In genomic region chr1:74397919-74398451, GRCm38 (mm10) we compare ENCODE assay signal across 8 mouse cellular contexts. TPM values are rescaled to one million over a fixed set of nuclear protein-coding genes. Genes with fewer than 3 reads are reported as not detected.
DNase-seq lines count a peak whose midpoint lies in the region; ATAC-seq and TF ChIP-seq lines count a peak whose summit lies in the region.

No protein-coding gene starts in this region.

- H3K9me3 ChIP-seq in embryonic facial prominence, embryonic 12.5 days: no peaks in the 10 kb centered on the region
- H3K9me3 ChIP-seq in liver, embryonic 14.5 days (ENCODE audit: control insufficient read depth, low read length): no peaks in the 10 kb centered on the region
- no peaks in the 10 kb centered on the region for H3K9me3 ChIP-seq in stomach, embryonic 16.5 days (replicated peaks; ENCODE audit: control insufficient read depth, low read length)

- H3K27me3 ChIP-seq in embryonic facial prominence, embryonic 12.5 days: no peaks in the 10 kb centered on the region
- no peaks in the 10 kb centered on the region for H3K27me3 ChIP-seq in liver, embryonic 14.5 days (ENCODE audit: control insufficient read depth, insufficient read depth, low read length)
- H3K27me3 ChIP-seq in stomach, embryonic 16.5 days (ENCODE audit: control insufficient read depth, insufficient read depth, low read length): no peaks in the 10 kb centered on the region

- H3K4me3 ChIP-seq in embryonic facial prominence, embryonic 12.5 days: peak overlapping the region; percentile 38
- H3K4me3 ChIP-seq in liver, embryonic 14.5 days (ENCODE audit: insufficient read depth in 1 of 2, low read depth in 2 of 2, low read length in 2 of 2): peak overlapping the region; percentile 53 to 77
- peak overlapping the region; percentile 48 for H3K4me3 ChIP-seq in stomach, embryonic 16.5 days (replicated peaks; ENCODE audit: low read length)

- H3K9ac ChIP-seq in embryonic facial prominence, embryonic 12.5 days: peak overlapping the region; percentile 42
- peak overlapping the region; percentile 71 for H3K9ac ChIP-seq in liver, embryonic 14.5 days (replicated peaks)
- peak overlapping the region; percentile 77 for H3K9ac ChIP-seq in stomach, embryonic 16.5 days (ENCODE audit: low read length)

- DNase-seq in B cell, adult 2 months: peak; percentile 90 to 92
- DNase-seq in adrenal gland, postnatal 10 days: peak; percentile 81
- peak; percentile 68 for DNase-seq in heart, adult 8-10 months (ENCODE audit: low spot score)
- peak; percentile 81 for DNase-seq in kidney, adult 18-20 months
- peak in 1 of 3 experiments; percentile 69 for DNase-seq in liver, embryonic 14.5 days (ENCODE audit: low read depth in 3 of 3, low spot score in 3 of 3)
- peak; percentile 73 to 86 for DNase-seq in natural killer cell, adult 2 months (ENCODE audit: low spot score in 2 of 2)

- peak; percentile 80 for TF ChIP-seq CTCF in liver, embryonic 14.5 days (IDR thresholded peaks at IDR 0.05; ENCODE audit: low read depth)

- peak; percentile 35 for ATAC-seq in embryonic facial prominence, embryonic 12.5 days (ENCODE audit: insufficient number of reproducible peaks, insufficient read depth, low FRiP score, low TSS enrichment)
- peak; percentile 25 for ATAC-seq in liver, embryonic 14.5 days (ENCODE audit: insufficient read depth)
- ATAC-seq in stomach, embryonic 16.5 days (ENCODE audit: insufficient read depth, low FRiP score): no peak; the same call in 1 of the 2 replicates

- H3K27ac ChIP-seq in embryonic facial prominence, embryonic 12.5 days: peak overlapping the region; percentile 78
- peak overlapping the region; percentile 77 for H3K27ac ChIP-seq in liver, embryonic 14.5 days
- H3K27ac ChIP-seq in stomach, embryonic 16.5 days (ENCODE audit: low read length): peak overlapping the region; percentile 95

- H3K4me2 ChIP-seq in embryonic facial prominence, embryonic 12.5 days (replicated peaks): peak overlapping the region; percentile 78
- peak overlapping the region; percentile 89 for H3K4me2 ChIP-seq in liver, embryonic 14.5 days (ENCODE audit: low read depth)
- peak overlapping the region; percentile 94 for H3K4me2 ChIP-seq in stomach, embryonic 16.5 days (ENCODE audit: low read depth, low read length)

- peaks cover 22% of the 10 kb centered on the region for H3K36me3 ChIP-seq in embryonic facial prominence, embryonic 12.5 days
- H3K36me3 ChIP-seq in liver, embryonic 14.5 days (replicated peaks; ENCODE audit: control insufficient read depth, insufficient read depth, low read depth): peaks cover 21% of the 10 kb centered on the region
- H3K36me3 ChIP-seq in stomach, embryonic 16.5 days (ENCODE audit: control insufficient read depth, insufficient read depth, low read length): peaks cover 14% of the 10 kb centered on the region

- 4% methylated on average over 11 of the region's 11 CpGs for WGBS in embryonic facial prominence, embryonic 12.5 days
- WGBS in liver, embryonic 14.5 days (ENCODE audit: insufficient replicate concordance): 4% methylated on average over 11 of the region's 11 CpGs
- 5% methylated on average over 11 of the region's 11 CpGs for WGBS in stomach, embryonic 16.5 days

- no peak for TF ChIP-seq EP300 in liver, embryonic 14.5 days (IDR thresholded peaks at IDR 0.05; ENCODE audit: low read depth)

- peaks cover 10% of the 10 kb centered on the region for H3K4me1 ChIP-seq in embryonic facial prominence, embryonic 12.5 days
- H3K4me1 ChIP-seq in liver, embryonic 14.5 days (replicated peaks; ENCODE audit: control insufficient read depth in 2 of 2, insufficient read depth in 2 of 2, low read length in 1 of 2): peaks cover 32 to 35% of the 10 kb centered on the region in 2 experiments
- peaks cover 18% of the 10 kb centered on the region for H3K4me1 ChIP-seq in stomach, embryonic 16.5 days (ENCODE audit: control insufficient read depth, insufficient read depth, low read length)

RNA-seq across cellular contexts. Expression of gene Ctdsp1, which starts 6.7 kb away (rescaled TPM):
- 100 to 1,000 TPM; 132 to 142 TPM for total RNA-seq in adrenal gland, postnatal 10 days (2021)
- 75.7 and 78.9 TPM in 2 replicates for polyA plus RNA-seq in embryonic facial prominence, embryonic 12.5 days (2016; fragmentation: Nextera tagmentation; extraction: Ambion mirVana)
- 100 to 1,000 TPM; 115 to 130 (median 121) TPM for total RNA-seq in heart, adult 8-10 months (2022)
- polyA plus RNA-seq in liver, embryonic 14.5 days (2012; rRNA removed): 36.0 and 39.6 TPM in 2 replicates
- polyA plus RNA-seq in liver, embryonic 14.5 days (2014; fragmentation: Nextera tagmentation; extraction: Ambion mirVana): 37.6 and 40.3 TPM in 2 replicates
- 77.9 and 88.9 TPM in 2 replicates for polyA plus RNA-seq in stomach, embryonic 16.5 days (2015; fragmentation: Nextera tagmentation; extraction: Ambion mirVana)

RNA-seq across cellular contexts. Expression of gene Vil1, which starts 11.2 kb away (rescaled TPM):
- 1 to 10 TPM; 2.6 to 2.9 TPM for total RNA-seq in adrenal gland, postnatal 10 days (2021)
- 0.23 and 0.24 TPM in 2 replicates for polyA plus RNA-seq in embryonic facial prominence, embryonic 12.5 days (2016; fragmentation: Nextera tagmentation; extraction: Ambion mirVana)
- 1 to 10 TPM in 3 of 4 experiments, under 1 TPM in 1; 0.98 to 2.0 (median 1.7) TPM for total RNA-seq in heart, adult 8-10 months (2022)
- 0.39 and 0.62 TPM in 2 replicates for polyA plus RNA-seq in liver, embryonic 14.5 days (2012; rRNA removed)
- polyA plus RNA-seq in liver, embryonic 14.5 days (2014; fragmentation: Nextera tagmentation; extraction: Ambion mirVana): 0.40 and 0.50 TPM in 2 replicates
- 29.1 and 29.8 TPM in 2 replicates for polyA plus RNA-seq in stomach, embryonic 16.5 days (2015; fragmentation: Nextera tagmentation; extraction: Ambion mirVana)

RNA-seq across cellular contexts. Expression of gene Slc11a1, which starts 23.0 kb away (rescaled TPM):
- total RNA-seq in adrenal gland, postnatal 10 days (2021): 1 to 10 TPM; 8.2 to 8.9 TPM
- polyA plus RNA-seq in embryonic facial prominence, embryonic 12.5 days (2016; fragmentation: Nextera tagmentation; extraction: Ambion mirVana): 4.1 and 5.0 TPM in 2 replicates
- 1 to 10 TPM; 3.9 to 6.6 (median 5.1) TPM for total RNA-seq in heart, adult 8-10 months (2022)
- 9.2 and 13.7 TPM in 2 replicates for polyA plus RNA-seq in liver, embryonic 14.5 days (2012; rRNA removed)
- 8.3 and 8.7 TPM in 2 replicates for polyA plus RNA-seq in liver, embryonic 14.5 days (2014; fragmentation: Nextera tagmentation; extraction: Ambion mirVana)
- 7.7 and 8.7 TPM in 2 replicates for polyA plus RNA-seq in stomach, embryonic 16.5 days (2015; fragmentation: Nextera tagmentation; extraction: Ambion mirVana)

RNA-seq across cellular contexts. Expression of gene Catip, which starts 36.1 kb away (rescaled TPM):
- under 1 TPM; 0.33 to 0.45 TPM for total RNA-seq in adrenal gland, postnatal 10 days (2021)
- polyA plus RNA-seq in embryonic facial prominence, embryonic 12.5 days (2016; fragmentation: Nextera tagmentation; extraction: Ambion mirVana): 0.93 and 0.98 TPM in 2 replicates
- total RNA-seq in heart, adult 8-10 months (2022): under 1 TPM; 0.17 to 0.37 (median 0.25) TPM
- 0.05 and 0.10 TPM in 2 replicates for polyA plus RNA-seq in liver, embryonic 14.5 days (2012; rRNA removed)
- polyA plus RNA-seq in liver, embryonic 14.5 days (2014; fragmentation: Nextera tagmentation; extraction: Ambion mirVana): not detected in 2 replicates
- polyA plus RNA-seq in stomach, embryonic 16.5 days (2015; fragmentation: Nextera tagmentation; extraction: Ambion mirVana): 0.66 and 0.77 TPM in 2 replicates

Comparison
In these comparisons a context has a peak if more than half of its experiments do, and no peak if none do; other contexts are left out.
1. RNA of gene Vil1, which starts 11.2 kb away (polyA plus RNA-seq): 29.1 to 29.8 TPM in stomach, embryonic 16.5 days; 0.39 to 0.62 TPM in liver, embryonic 14.5 days and 0.23 to 0.24 TPM in embryonic facial prominence, embryonic 12.5 days; every median in the first group is over 10 times any median in the second.
2. Peak in every context shown above with its lines, with median percentiles within 50 percentile points of each other: H3K27ac ChIP-seq, H3K4me2 ChIP-seq, H3K4me3 ChIP-seq and H3K9ac ChIP-seq.